Mouse (Mus musculus): ENCODE measurements at regions not wholly inside any gene's neighbourhood (a gene's known extent, or its start where the extent isn't known, plus 50 kb on each side); places are given as distances from the start of the nearest gene placed in this dataset.

GRCm38 (mm10) chr12:16176326-16176725 lies 359.6 kb upstream of the Trib2 start:
- TF ChIP-seq CTCF (IDR thresholded peaks at IDR 0.05; ENCODE audit: extremely low read depth, insufficient read length, insufficient replicate concordance, low read depth, low read length), result no peak
- no peak for TF ChIP-seq POLR2A (IDR thresholded peaks at IDR 0.05; ENCODE audit: low read depth, low read length)

All from small intestine, adult 2 months (tissue).